Mouse (Mus musculus): ENCODE data around the gene Fgf4. TPM values are rescaled to one million over a fixed set of nuclear protein-coding genes. Genes with fewer than 3 reads are reported as not detected.
"Not testable (repeated sequence)": the region's sequence is repeated elsewhere in the genome, so short reads cannot be mapped to it uniquely, and the experiment has no call there.

Gene Fgf4
- polyA plus RNA-seq, 1 experiment from 2014 or later: 0.34 TPM

GRCm38 (mm10) chr7:144873160-144873559 is 26.0 kb downstream of the Fgf4 start:
- Histone ChIP-seq H3K4me3 (no peak overlapping the region), H3K9me3 (no peaks in the 10 kb centered on the region), H3K27me3 (replicated peaks) (no peaks in the 10 kb centered on the region; the same call in 1 of the 2 replicates), H3K4me1 (no peaks in the 10 kb centered on the region), H3K4me2 (replicated peaks) (no peak overlapping the region), H3K27ac (no peak overlapping the region), H3K9ac (no peak overlapping the region), H3K36me3 (no peaks in the 10 kb centered on the region)
- WGBS: 71% methylated on average over 4 of the region's 4 CpGs
- ATAC-seq (ENCODE audit: low FRiP score, low read depth): no peak

GRCm38 (mm10) chr7:144874226-144874625 is 27.1 kb downstream of the Fgf4 start:
- H3K27ac ChIP-seq: no peak overlapping the region
- no peaks in the 10 kb centered on the region for H3K36me3 ChIP-seq
- WGBS: 72% methylated on average over 4 of the region's 4 CpGs
- no peak overlapping the region for H3K9ac ChIP-seq
- H3K4me3 ChIP-seq: no peak overlapping the region
- no peaks in the 10 kb centered on the region for H3K4me1 ChIP-seq
- H3K27me3 ChIP-seq (replicated peaks): no peaks in the 10 kb centered on the region; the same call in 1 of the 2 replicates
- no peak for ATAC-seq (ENCODE audit: low FRiP score, low read depth)
- H3K4me2 ChIP-seq (replicated peaks): no peak overlapping the region
- H3K9me3 ChIP-seq: no peaks in the 10 kb centered on the region

GRCm38 (mm10) chr7:144878401-144878800 is 31.2 kb downstream of the Fgf4 start:
- 94% methylated on average over 1 of the region's 1 CpGs for WGBS

GRCm38 (mm10) chr7:144883106-144883505 is 35.9 kb downstream of the Fgf4 start:
- H3K36me3 ChIP-seq: no peaks in the 10 kb centered on the region
- ATAC-seq (ENCODE audit: low FRiP score, low read depth): no peak
- H3K4me1 ChIP-seq: no peaks in the 10 kb centered on the region
- H3K9ac ChIP-seq: no peak overlapping the region
- no peaks in the 10 kb centered on the region; the same call in 1 of the 2 replicates for H3K27me3 ChIP-seq (replicated peaks)
- no peak overlapping the region for H3K4me3 ChIP-seq
- no peak overlapping the region for H3K27ac ChIP-seq
- H3K9me3 ChIP-seq: no peaks in the 10 kb centered on the region
- no peak overlapping the region for H3K4me2 ChIP-seq (replicated peaks)
- 48% methylated on average over 2 of the region's 2 CpGs for WGBS

More at GRCm38 (mm10) chr7:144878401-144878800, 31.2 kb downstream of the Fgf4 start:
- Histone ChIP-seq H3K4me2 (replicated peaks) (no peak overlapping the region), H3K27me3 (replicated peaks) (no peaks in the 10 kb centered on the region; the same call in 1 of the 2 replicates), H3K36me3 (no peaks in the 10 kb centered on the region), H3K9me3 (no peaks in the 10 kb centered on the region), H3K9ac (no peak overlapping the region), H3K27ac (no peak overlapping the region), H3K4me1 (no peaks in the 10 kb centered on the region), H3K4me3 (no peak overlapping the region)
- no peak for ATAC-seq (ENCODE audit: low FRiP score, low read depth)

- Histone ChIP-seq H3K9me3 (no peaks in the 10 kb centered on the region), H3K27me3 (replicated peaks) (0 out of 2 replicates have a peak, but pooled peaks cover 3% of the 10 kb centered on the region), H3K4me3 (no peak overlapping the region), H3K4me2 (replicated peaks) (no peak overlapping the region), H3K36me3 (no peaks in the 10 kb centered on the region), H3K27ac (no peak overlapping the region), H3K9ac (no peak overlapping the region), H3K4me1 (no peaks in the 10 kb centered on the region)
- 86% methylated on average over 2 of the region's 2 CpGs for WGBS
- no peak for ATAC-seq (ENCODE audit: low FRiP score, low read depth)
Measured at GRCm38 (mm10) chr7:144887672-144888071, 40.5 kb downstream of the Fgf4 start.

GRCm38 (mm10) chr7:144888564-144889299 is 41.6 kb downstream of the Fgf4 start:
- H3K4me3 ChIP-seq: no peak overlapping the region
- no peak for ATAC-seq (ENCODE audit: low FRiP score, low read depth)
- 9% methylated on average over 18 of the region's 18 CpGs for WGBS
- H3K9me3 ChIP-seq: no peaks in the 10 kb centered on the region
- no peaks in the 10 kb centered on the region for H3K4me1 ChIP-seq
- 0 out of 2 replicates have a peak, but pooled peaks cover 3% of the 10 kb centered on the region for H3K27me3 ChIP-seq (replicated peaks)
- no peak overlapping the region for H3K9ac ChIP-seq
- H3K4me2 ChIP-seq (replicated peaks): no peak overlapping the region
- no peaks in the 10 kb centered on the region for H3K36me3 ChIP-seq
- no peak overlapping the region for H3K27ac ChIP-seq

GRCm38 (mm10) chr7:144890661-144891060 is 43.5 kb downstream of the Fgf4 start:
- WGBS: 86% methylated on average over 1 of the region's 1 CpGs
- not testable (repeated sequence) for H3K4me3 ChIP-seq; H3K36me3 ChIP-seq; ATAC-seq (ENCODE audit: low FRiP score, low read depth); H3K9me3 ChIP-seq; H3K27me3 ChIP-seq (replicated peaks); H3K9ac ChIP-seq; H3K27ac ChIP-seq; H3K4me2 ChIP-seq (replicated peaks)
- H3K4me1 ChIP-seq: peaks cover 12% of the 10 kb centered on the region

GRCm38 (mm10) chr7:144891863-144892262 is 44.7 kb downstream of the Fgf4 start:
- H3K36me3 ChIP-seq: no peaks in the 10 kb centered on the region
- no peak overlapping the region for H3K9ac ChIP-seq
- no peak overlapping the region for H3K4me3 ChIP-seq
- H3K4me2 ChIP-seq (replicated peaks): no peak overlapping the region
- 84% methylated on average over 2 of the region's 2 CpGs for WGBS
- H3K9me3 ChIP-seq: no peaks in the 10 kb centered on the region
- peaks cover 24% of the 10 kb centered on the region for H3K4me1 ChIP-seq
- no peak for ATAC-seq (ENCODE audit: low FRiP score, low read depth)
- peaks cover 20% of the 10 kb centered on the region for H3K27me3 ChIP-seq (replicated peaks)
- no peak overlapping the region for H3K27ac ChIP-seq

GRCm38 (mm10) chr7:144892322-144892721 is 45.2 kb downstream of the Fgf4 start:
- H3K4me1 ChIP-seq: peaks cover 28% of the 10 kb centered on the region

GRCm38 (mm10) chr7:144894191-144894590 is 47.0 kb downstream of the Fgf4 start:
- peak overlapping the region; percentile 81; the same call in 1 of the 2 replicates for H3K4me2 ChIP-seq (replicated peaks)
- H3K4me1 ChIP-seq: peaks cover 40% of the 10 kb centered on the region
- no peak overlapping the region for H3K9ac ChIP-seq
- ATAC-seq (ENCODE audit: low FRiP score, low read depth): no peak
- WGBS: 3% methylated on average over 5 of the region's 5 CpGs
- H3K4me3 ChIP-seq: no peak overlapping the region
- no peaks in the 10 kb centered on the region for H3K9me3 ChIP-seq
- H3K27ac ChIP-seq: no peak overlapping the region
- H3K36me3 ChIP-seq: no peaks in the 10 kb centered on the region
- peaks cover 32% of the 10 kb centered on the region for H3K27me3 ChIP-seq (replicated peaks)

More at GRCm38 (mm10) chr7:144892322-144892721, 45.2 kb downstream of the Fgf4 start:
- H3K36me3 ChIP-seq: no peaks in the 10 kb centered on the region
- 52% methylated on average over 6 of the region's 6 CpGs for WGBS
- no peak overlapping the region for H3K4me2 ChIP-seq (replicated peaks)
- no peak overlapping the region for H3K9ac ChIP-seq
- H3K4me3 ChIP-seq: no peak overlapping the region
- ATAC-seq (ENCODE audit: low FRiP score, low read depth): no peak
- no peaks in the 10 kb centered on the region for H3K9me3 ChIP-seq
- H3K27ac ChIP-seq: no peak overlapping the region
- H3K27me3 ChIP-seq (replicated peaks): peaks cover 23% of the 10 kb centered on the region

GRCm38 (mm10) chr7:144894706-144895105 is 47.5 kb downstream of the Fgf4 start:
- Histone ChIP-seq H3K9me3 (no peaks in the 10 kb centered on the region), H3K27me3 (replicated peaks) (peaks cover 32% of the 10 kb centered on the region), H3K36me3 (no peaks in the 10 kb centered on the region), H3K4me1 (peaks cover 41% of the 10 kb centered on the region), H3K9ac (no peak overlapping the region), H3K4me3 (0 out of 2 replicates have a peak overlapping the region, but pooled peaks have one; percentile 49), H3K4me2 (replicated peaks) (peak overlapping the region; percentile 81), H3K27ac (no peak overlapping the region)
- WGBS: 3% methylated on average over 4 of the region's 4 CpGs
- peak; percentile 9; the same call in 1 of the 2 replicates for ATAC-seq (ENCODE audit: low FRiP score, low read depth)

GRCm38 (mm10) chr7:144895305-144896111 is 48.3 kb downstream of the Fgf4 start:
- WGBS: 0% methylated on average over 37 of the region's 37 CpGs

More at GRCm38 (mm10) chr7:144895305-144896111, 48.3 kb downstream of the Fgf4 start:
- Histone ChIP-seq H3K4me1 (peaks cover 41% of the 10 kb centered on the region), H3K4me2 (replicated peaks) (peak overlapping the region; percentile 81), H3K27me3 (replicated peaks) (peaks cover 32% of the 10 kb centered on the region), H3K36me3 (no peaks in the 10 kb centered on the region), H3K9me3 (no peaks in the 10 kb centered on the region), H3K9ac (peak overlapping the region; percentile 59), H3K27ac (no peak overlapping the region; the same call in 1 of the 2 replicates), H3K4me3 (peak overlapping the region; percentile 49)
- ATAC-seq (ENCODE audit: low FRiP score, low read depth): peak; percentile 84

All from neural tube, embryonic 12.5 days (tissue).